Mouse (Mus musculus): ENCODE data around the gene Ppp1cc.

DNA sequence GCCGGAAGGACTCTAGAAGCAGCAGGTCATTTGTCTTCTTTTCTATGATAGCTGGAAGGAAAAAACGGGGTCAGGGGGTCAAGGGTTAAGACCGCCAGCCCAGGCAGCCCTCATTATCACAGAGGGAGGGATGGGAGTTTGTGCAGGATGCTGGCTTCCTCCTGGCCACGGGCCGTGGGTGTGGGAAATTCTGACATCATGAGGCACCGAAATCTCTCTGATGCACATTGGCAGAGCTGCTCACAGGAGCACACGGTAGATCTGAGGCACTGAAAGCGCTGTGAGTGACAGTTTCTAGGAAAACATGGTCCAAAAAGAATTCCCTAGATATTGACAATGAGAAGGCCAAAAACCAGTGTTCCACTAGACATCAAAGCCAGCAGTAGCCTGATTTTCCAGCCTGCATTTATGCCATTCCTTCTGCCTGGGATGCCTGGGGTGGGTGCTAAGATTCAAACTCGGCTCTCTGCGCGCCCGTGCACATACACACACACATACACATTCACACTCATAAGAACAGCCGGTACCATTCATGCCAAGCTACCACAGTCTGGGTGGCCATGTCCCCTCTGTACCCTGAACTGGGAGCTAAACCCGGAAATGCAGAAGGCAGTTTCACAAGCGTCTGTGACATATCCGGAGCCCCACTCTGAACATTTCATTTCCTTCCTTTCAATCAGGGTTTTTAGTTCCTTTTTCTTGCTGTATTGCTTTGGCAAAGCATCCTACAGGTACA, 48.6 kb upstream of the Ppp1cc start:
- TF ChIP-seq CTCF (IDR thresholded peaks at IDR 0.05; ENCODE audit: low read depth) (peak; percentile 13; the same call in 1 of the 2 replicates), EP300 (IDR thresholded peaks at IDR 0.05; ENCODE audit: low read depth) (peak; percentile 96)

Data from heart, postnatal 0 days (tissue).